Mouse (Mus musculus) G1E (cell line): Measurements from ENCODE around the gene G6pc.

Experiments
- CTCF ChIP-seq: IDR thresholded peaks from 2 replicates; pipeline ENCODE4 v1.5.1; 2012; ENCODE audit warnings: low read depth, low read length, inconsistent platforms, mixed read lengths
- GATA1 ChIP-seq: IDR thresholded peaks from 2 replicates; pipeline ENCODE4 v1.6.1; 2012; ENCODE audit warnings: borderline replicate concordance, low read length, inconsistent platforms, mixed read lengths

- TF ChIP-seq CTCF (no peak), GATA1 (no peak)
Measured at GRCm38 (mm10) chr11:101367326-101367935, at the start of gene G6pc.
